Mouse (Mus musculus): ENCODE measurements around the gene Sdk1.

DNA sequence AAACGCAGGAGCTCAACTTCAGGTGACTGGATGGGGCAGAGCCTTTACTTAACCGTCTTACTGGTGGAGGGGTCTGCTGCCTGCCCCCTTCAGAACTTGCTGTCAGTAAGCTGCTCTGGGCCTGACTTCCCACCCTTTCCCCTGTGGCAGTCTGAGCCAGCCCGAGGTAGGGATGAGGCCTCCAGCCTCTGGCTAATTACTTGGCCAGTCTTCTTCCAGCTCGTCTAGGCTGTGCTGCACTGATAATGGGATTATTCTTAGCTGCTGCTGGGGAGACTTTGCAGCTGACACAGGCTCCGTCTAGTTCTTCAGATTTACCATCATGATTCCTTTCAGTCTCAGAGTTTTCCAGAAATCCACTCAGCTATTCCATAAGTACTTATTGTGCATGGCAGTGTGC, 104.2 kb downstream of the Sdk1 start:
- no peak for TF ChIP-seq POLR2A (IDR thresholded peaks at IDR 0.05; ENCODE audit: control insufficient read depth, low read depth, low read length)
- no peak for TF ChIP-seq CTCF (IDR thresholded peaks at IDR 0.05; ENCODE audit: control insufficient read depth, insufficient read depth, insufficient replicate concordance, low read depth, low read length)

All from testis, adult 2 months (tissue).